Mouse (Mus musculus) midbrain, embryonic 15.5 days (tissue): ENCODE results near the gene Nmd3. TPM values are rescaled to one million over a fixed set of nuclear protein-coding genes. Genes with fewer than 3 reads are reported as not detected.
A peak's percentile ranks its signal among the peaks of the same experiment; 100 is the strongest.

Experiments used
- ATAC-seq: fragments of 200-750 bp; cut with Nextera tagmentation; replicated peaks from 2 replicates; pipeline ENCODE4 v1.8.0; 2017; ENCODE audit warnings: moderate TSS enrichment
- H3K27ac ChIP-seq: fragments of 300-500 bp; sonication (generic); 2 replicates; pipeline ENCODE4 v1.5.1; 2015; ENCODE audit warnings: mild to moderate bottlenecking, inconsistent platforms
- H3K27me3 ChIP-seq: fragments of 300-500 bp; sonication (generic); replicated peaks from 2 replicates; pipeline ENCODE4 v1.6.1; 2015; ENCODE audit warnings: inconsistent platforms
- H3K36me3 ChIP-seq: fragments of 300-500 bp; sonication (generic); replicated peaks from 2 replicates; pipeline ENCODE4 v1.6.1; 2015; ENCODE audit warnings: inconsistent platforms
- H3K4me1 ChIP-seq: fragments of 300-500 bp; sonication (generic); 2 replicates; pipeline ENCODE4 v1.6.1; 2015; ENCODE audit warnings: inconsistent platforms
- H3K4me2 ChIP-seq: fragments of 300-500 bp; sonication (generic); 2 replicates; pipeline ENCODE4 v1.6.1; 2015; ENCODE audit warnings: inconsistent platforms, mild to moderate bottlenecking, moderate library complexity
- H3K4me3 ChIP-seq: fragments of 300-500 bp; sonication (generic); 2 replicates; pipeline ENCODE4 v1.5.1; 2015; ENCODE audit warnings: mild to moderate bottlenecking, inconsistent platforms
- H3K9ac ChIP-seq: fragments of 300-500 bp; sonication (generic); 2 replicates; pipeline ENCODE4 v1.6.1; 2015; ENCODE audit warnings: mild to moderate bottlenecking, inconsistent platforms
- H3K9me3 ChIP-seq: fragments of 300-500 bp; sonication (generic); 2 replicates; pipeline ENCODE4 v1.6.1; 2016; ENCODE audit warnings: inconsistent platforms
- WGBS: fragments of 180-500 bp; shearing (Covaris S2); methylation state at CpG from one replicate; pipeline ENCODE4 v1.1.7; 2015; ENCODE audit warnings: mixed read lengths; 5-methylcytosine and 5-hydroxymethylcytosine counted together
- polyA plus RNA-seq: library from polyadenylated mRNA; unstranded; fragments of >200 nt; fragmentation: Nextera tagmentation; extraction: Ambion mirVana; gene quantifications from 2 replicates; pipeline ENCODE4 v1.2.1, GENCODE M21; 2015

Nmd3 gene
- polyA plus RNA-seq, result 86.8 and 94.1 TPM in 2 replicates

DNA sequence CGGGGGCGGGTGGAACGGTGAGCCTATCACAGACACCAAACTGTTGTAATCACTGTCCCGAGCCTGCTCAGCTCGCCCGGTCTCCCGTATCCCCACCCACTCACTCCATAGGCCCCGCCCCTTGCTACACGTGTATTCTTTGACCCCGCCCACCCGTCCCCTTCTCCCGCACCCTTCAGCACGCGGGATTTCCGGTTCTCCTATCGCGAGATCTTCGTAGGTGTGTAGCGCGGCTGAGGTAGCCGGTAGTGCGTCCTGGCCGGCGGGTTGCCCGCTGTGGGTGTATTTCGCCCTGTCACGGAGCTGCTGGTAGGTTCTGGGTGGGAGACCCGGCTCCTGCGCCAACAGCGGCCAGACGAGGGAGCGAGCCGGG is at the start of gene Nmd3:
Nmd3 (plus strand) TSS at position 172 of the 373 bp plus-strand sequence.
- peak; percentile 98 for ATAC-seq
- H3K36me3 ChIP-seq, result 0 out of 2 replicates have a peak, but pooled peaks cover 2% of the 10 kb centered on the region
- peaks cover 16% of the 10 kb centered on the region for H3K4me1 ChIP-seq
- peak within 1 kb of the TSS; percentile 95 for H3K9ac ChIP-seq
- WGBS, result 0% methylated on average over 33 of the region's 33 CpGs
- peak within 1 kb of the TSS; percentile 75 for H3K4me2 ChIP-seq
- peak within 1 kb of the TSS; percentile 88 for H3K4me3 ChIP-seq
- no peaks in the 10 kb centered on the region for H3K9me3 ChIP-seq
- no peaks in the 10 kb centered on the region for H3K27me3 ChIP-seq
- H3K27ac ChIP-seq, result peak within 1 kb of the TSS; percentile 90

DNA sequence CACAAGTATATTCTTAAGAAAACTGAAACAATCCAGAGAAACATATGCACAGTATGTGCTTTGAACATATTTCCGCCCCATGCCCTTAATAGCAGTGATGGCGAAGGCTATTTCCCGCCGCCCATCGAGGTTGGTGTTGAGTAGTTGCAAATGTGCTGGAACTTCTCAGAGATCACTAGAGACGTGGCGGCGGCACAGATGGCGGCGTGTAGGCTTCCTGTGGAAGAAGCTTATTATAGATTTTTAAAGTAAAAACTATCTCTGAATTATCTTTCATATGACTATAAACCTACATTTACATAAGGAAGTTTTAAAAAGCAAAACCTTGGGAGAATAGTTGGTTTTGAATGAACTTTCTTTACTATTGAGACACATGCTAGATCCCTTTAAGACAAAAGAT is 48.4 kb upstream of the Nmd3 start:
- 95% methylated on average over 10 of the region's 10 CpGs for WGBS

DNA sequence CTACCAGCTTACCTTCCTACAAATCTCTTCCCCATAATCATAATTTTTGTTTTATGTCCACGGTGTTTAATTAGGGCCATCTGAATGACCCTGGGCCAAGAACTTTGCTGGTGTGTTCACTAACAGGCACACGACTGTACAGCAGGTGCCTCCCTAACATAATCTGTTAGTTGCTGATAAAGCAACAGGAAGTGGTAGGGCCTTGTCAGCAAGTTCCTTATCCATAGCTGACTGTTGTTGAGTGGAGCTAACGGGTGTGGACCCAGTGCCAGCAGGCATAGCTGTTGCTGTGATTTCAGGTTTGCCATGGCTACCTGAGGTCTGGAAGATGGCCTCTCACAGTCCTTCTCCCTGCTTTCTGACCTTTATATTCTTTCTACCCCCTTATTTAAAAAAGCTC is 47.6 kb upstream of the Nmd3 start:
- H3K36me3 ChIP-seq, result no peaks in the 10 kb centered on the region
- H3K27me3 ChIP-seq, result no peaks in the 10 kb centered on the region
- no peak overlapping the region for H3K9ac ChIP-seq
- ATAC-seq, result no peak
- H3K4me3 ChIP-seq, result no peak overlapping the region
- 92% methylated on average over 3 of the region's 3 CpGs for WGBS
- no peaks in the 10 kb centered on the region for H3K9me3 ChIP-seq
- no peak overlapping the region for H3K4me2 ChIP-seq
- H3K27ac ChIP-seq, result no peak overlapping the region
- no peaks in the 10 kb centered on the region for H3K4me1 ChIP-seq

More for the DNA sequence above, 48.4 kb upstream of the Nmd3 start:
- Histone ChIP-seq H3K4me3 (no peak overlapping the region), H3K4me2 (no peak overlapping the region), H3K36me3 (no peaks in the 10 kb centered on the region), H3K27me3 (no peaks in the 10 kb centered on the region), H3K27ac (no peak overlapping the region), H3K9me3 (no peaks in the 10 kb centered on the region), H3K4me1 (no peaks in the 10 kb centered on the region), H3K9ac (no peak overlapping the region)
- ATAC-seq, result no peak

DNA sequence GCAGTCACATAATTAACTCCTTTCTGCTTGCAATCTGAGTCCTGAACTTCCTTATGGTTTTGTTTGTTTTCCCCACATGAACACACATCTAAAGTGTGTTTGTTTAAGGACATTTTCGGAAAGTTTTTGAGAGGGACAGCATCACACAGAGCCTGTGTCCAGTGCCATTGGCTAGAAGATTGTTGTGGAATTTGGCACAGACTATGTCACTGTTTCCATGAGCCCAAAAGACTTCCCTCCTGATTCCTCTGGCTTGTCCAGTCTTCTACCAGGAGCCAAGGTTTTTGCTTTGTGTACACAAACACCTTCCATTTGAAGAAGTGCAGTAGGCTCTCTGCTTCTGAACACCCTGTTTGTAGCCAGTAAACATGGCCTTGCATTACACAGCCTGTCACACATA is 32.0 kb upstream of the Nmd3 start:
- H3K4me2 ChIP-seq, result no peak overlapping the region
- H3K9ac ChIP-seq, result no peak overlapping the region
- no peak overlapping the region for H3K27ac ChIP-seq
- no peaks in the 10 kb centered on the region for H3K4me1 ChIP-seq
- ATAC-seq, result no peak
- H3K27me3 ChIP-seq, result no peaks in the 10 kb centered on the region
- no peaks in the 10 kb centered on the region for H3K9me3 ChIP-seq
- H3K4me3 ChIP-seq, result no peak overlapping the region
- H3K36me3 ChIP-seq, result no peaks in the 10 kb centered on the region
- WGBS, result 80% methylated on average over 1 of the region's 1 CpGs

GRCm38 (mm10) chr3:69690939-69691338 is 30.8 kb upstream of the Nmd3 start:
- no peaks in the 10 kb centered on the region for H3K27me3 ChIP-seq
- no peak overlapping the region for H3K27ac ChIP-seq
- no peaks in the 10 kb centered on the region for H3K9me3 ChIP-seq
- no peak overlapping the region for H3K4me3 ChIP-seq
- no peak overlapping the region for H3K4me2 ChIP-seq
- H3K4me1 ChIP-seq, result no peaks in the 10 kb centered on the region
- no peak overlapping the region for H3K9ac ChIP-seq
- WGBS, result 98% methylated on average over 2 of the region's 2 CpGs
- ATAC-seq, result no peak
- H3K36me3 ChIP-seq, result no peaks in the 10 kb centered on the region

- Histone ChIP-seq H3K27ac (no peak overlapping the region), H3K4me1 (no peaks in the 10 kb centered on the region), H3K9ac (no peak overlapping the region), H3K27me3 (no peaks in the 10 kb centered on the region), H3K4me2 (no peak overlapping the region), H3K9me3 (no peaks in the 10 kb centered on the region), H3K4me3 (no peak overlapping the region), H3K36me3 (no peaks in the 10 kb centered on the region)
- WGBS, result 51% methylated on average over 6 of the region's 6 CpGs
- no peak for ATAC-seq
Measured at GRCm38 (mm10) chr3:69699851-69700500, 21.8 kb upstream of the Nmd3 start.

GRCm38 (mm10) chr3:69701905-69702304 is 19.9 kb upstream of the Nmd3 start:
- no peak overlapping the region for H3K4me2 ChIP-seq
- no peak overlapping the region for H3K9ac ChIP-seq
- no peaks in the 10 kb centered on the region for H3K27me3 ChIP-seq
- no peak overlapping the region for H3K4me3 ChIP-seq
- no peak overlapping the region for H3K27ac ChIP-seq
- no peaks in the 10 kb centered on the region for H3K9me3 ChIP-seq
- H3K4me1 ChIP-seq, result no peaks in the 10 kb centered on the region
- no peak for ATAC-seq
- no peaks in the 10 kb centered on the region for H3K36me3 ChIP-seq
- WGBS, result 39% methylated on average over 1 of the region's 1 CpGs

GRCm38 (mm10) chr3:69702421-69702820 is 19.4 kb upstream of the Nmd3 start:
- no peak overlapping the region for H3K4me2 ChIP-seq
- no peaks in the 10 kb centered on the region for H3K36me3 ChIP-seq
- no peak overlapping the region for H3K4me3 ChIP-seq
- H3K4me1 ChIP-seq, result no peaks in the 10 kb centered on the region
- no peaks in the 10 kb centered on the region for H3K9me3 ChIP-seq
- H3K27me3 ChIP-seq, result no peaks in the 10 kb centered on the region
- no peak for ATAC-seq
- H3K9ac ChIP-seq, result no peak overlapping the region
- H3K27ac ChIP-seq, result no peak overlapping the region

DNA sequence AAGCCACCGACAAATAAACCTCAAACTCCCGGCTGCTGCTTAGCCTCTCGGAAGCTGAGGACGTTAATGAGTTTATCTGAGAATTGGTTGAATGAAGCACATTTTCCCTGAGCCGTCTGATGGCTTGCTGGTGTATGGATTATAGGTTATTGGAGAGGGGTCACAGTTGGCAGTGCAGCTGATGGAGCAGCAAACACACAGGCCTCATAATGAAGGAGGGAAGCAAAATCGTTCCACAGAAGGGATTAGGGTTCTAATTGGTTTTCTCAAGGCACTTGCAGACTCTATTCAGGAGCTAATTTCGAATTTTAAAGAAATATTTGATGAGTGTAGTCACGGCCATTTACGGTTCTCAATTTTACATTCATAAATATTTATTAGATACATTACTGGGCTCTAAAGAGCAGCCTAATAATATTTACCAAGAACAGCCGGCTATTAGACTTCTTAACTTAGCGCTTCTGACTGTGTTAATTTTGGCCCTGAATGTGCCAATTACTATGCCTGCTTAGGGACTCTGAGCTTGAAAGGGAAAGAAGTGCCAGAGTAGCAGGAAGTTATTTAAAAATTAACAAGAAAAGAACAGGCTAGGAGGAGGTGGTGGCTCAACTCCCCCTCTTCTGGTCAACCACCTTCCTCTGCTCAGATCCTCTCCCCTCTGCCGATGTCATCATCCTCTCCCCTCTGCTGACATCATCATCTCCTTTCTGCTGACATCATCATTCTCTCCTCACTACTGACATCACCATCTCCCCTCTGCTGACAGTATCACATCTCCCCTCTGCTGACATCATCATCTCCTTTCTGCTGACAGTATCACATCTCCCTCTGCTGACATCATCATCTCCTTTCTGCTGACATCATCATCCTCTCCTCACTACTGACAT is 12.5 kb upstream of the Nmd3 start:
- WGBS, result 9% methylated on average over 12 of the region's 12 CpGs
- H3K27ac ChIP-seq, result peak overlapping the region; percentile 33; the same call in 1 of the 2 replicates
- ATAC-seq, result peak; percentile 93

GRCm38 (mm10) chr3:69711907-69712600 is 9.7 kb upstream of the Nmd3 start:
- H3K36me3 ChIP-seq, result no peaks in the 10 kb centered on the region
- WGBS, result 58% methylated on average over 8 of the region's 8 CpGs
- H3K9me3 ChIP-seq, result no peaks in the 10 kb centered on the region
- H3K27me3 ChIP-seq, result no peaks in the 10 kb centered on the region
- H3K9ac ChIP-seq, result no peak overlapping the region
- H3K4me1 ChIP-seq, result peaks cover 15% of the 10 kb centered on the region
- no peak for ATAC-seq
- H3K4me3 ChIP-seq, result no peak overlapping the region
- no peak overlapping the region for H3K27ac ChIP-seq
- no peak overlapping the region for H3K4me2 ChIP-seq

More for the DNA sequence above, 12.5 kb upstream of the Nmd3 start:
- Histone ChIP-seq H3K4me3 (no peak overlapping the region), H3K9me3 (no peaks in the 10 kb centered on the region), H3K9ac (no peak overlapping the region), H3K36me3 (no peaks in the 10 kb centered on the region), H3K4me2 (peak overlapping the region; percentile 21; the same call in 1 of the 2 replicates), H3K4me1 (peaks cover 15% of the 10 kb centered on the region), H3K27me3 (no peaks in the 10 kb centered on the region)

DNA sequence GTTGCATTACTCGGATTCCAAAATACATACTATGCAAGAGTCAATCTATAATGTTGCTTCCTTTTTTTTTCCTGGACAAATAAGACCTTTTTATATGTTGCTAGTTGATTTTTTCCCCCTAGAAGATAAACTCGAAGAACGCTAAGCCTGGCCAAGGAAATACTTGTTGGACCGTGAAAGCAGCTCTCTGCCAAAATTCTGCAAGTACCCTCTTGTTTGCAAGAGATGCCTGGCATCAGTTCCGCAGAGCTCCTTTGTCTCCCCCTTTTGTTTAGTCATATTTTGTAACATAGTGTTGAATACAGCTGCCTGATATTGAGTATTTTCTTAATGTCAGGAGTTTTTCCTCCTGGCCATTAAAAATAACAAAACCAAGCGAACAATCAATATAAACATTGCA is 4.3 kb upstream of the Nmd3 start:
- no peak overlapping the region for H3K27ac ChIP-seq
- H3K27me3 ChIP-seq, result no peaks in the 10 kb centered on the region
- H3K9me3 ChIP-seq, result no peaks in the 10 kb centered on the region
- H3K4me3 ChIP-seq, result no peak overlapping the region
- H3K36me3 ChIP-seq, result no peaks in the 10 kb centered on the region
- H3K4me2 ChIP-seq, result no peak overlapping the region
- H3K4me1 ChIP-seq, result no peaks in the 10 kb centered on the region
- H3K9ac ChIP-seq, result no peak overlapping the region
- no peak for ATAC-seq
- WGBS, result 74% methylated on average over 6 of the region's 6 CpGs

DNA sequence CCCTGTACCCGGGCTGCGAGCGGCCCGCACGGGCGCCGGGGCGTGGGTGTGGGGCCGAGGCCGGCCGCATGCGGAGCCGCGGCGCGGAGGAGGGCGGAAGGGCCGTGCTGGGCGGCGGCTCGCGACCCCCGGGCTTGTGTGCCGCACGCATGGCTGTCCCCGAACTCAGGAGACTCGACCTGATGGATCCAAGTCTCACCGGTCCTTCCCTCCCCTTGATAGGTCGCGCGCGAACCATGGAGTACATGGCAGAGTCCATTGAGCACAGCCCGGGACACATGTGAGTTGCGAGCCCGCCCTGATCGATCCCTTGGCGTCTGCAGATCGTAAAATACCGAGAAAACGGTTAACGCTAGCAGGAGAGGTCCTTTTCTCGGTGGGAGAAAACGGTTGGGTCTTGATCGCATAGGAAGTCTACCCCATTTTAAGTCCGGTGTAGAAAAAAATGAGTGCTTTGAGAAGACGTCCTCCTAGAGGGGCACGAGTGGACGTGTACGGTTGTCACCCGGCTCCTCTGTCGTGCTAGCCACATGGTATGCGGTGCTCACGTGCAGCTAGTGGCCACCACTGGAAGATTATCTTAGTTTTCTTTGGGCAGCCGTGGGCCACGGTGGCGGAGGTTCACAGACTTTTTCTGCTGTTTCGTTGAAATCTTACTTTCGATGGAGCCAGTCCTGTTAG is 542 bp downstream of the Nmd3 start:
- Histone ChIP-seq H3K27ac (peak overlapping the region; percentile 90), H3K4me3 (peak overlapping the region; percentile 88), H3K4me2 (peak overlapping the region; percentile 75), H3K27me3 (no peaks in the 10 kb centered on the region), H3K9me3 (no peaks in the 10 kb centered on the region), H3K36me3 (0 out of 2 replicates have a peak, but pooled peaks cover 2% of the 10 kb centered on the region), H3K9ac (peak overlapping the region; percentile 95), H3K4me1 (peaks cover 16% of the 10 kb centered on the region)
- ATAC-seq, result peak; percentile 91
- under 1% methylated on average over 58 of the region's 58 CpGs for WGBS
